Mouse (Mus musculus) adrenal gland, adult 10 weeks (tissue): ENCODE results near the gene Rpl10l. TPM values are rescaled to one million over a fixed set of nuclear protein-coding genes. Genes with fewer than 3 reads are reported as not detected.

Experiments
- polyA plus RNA-seq: library from polyadenylated mRNA; stranded (reverse); fragments of 350-450 nt; fragmentation: Illumina TruSeq; extraction: RNeasy Lipid Tissue Mini Kit (QIAGEN cat#74804); gene quantifications from one replicate; pipeline ENCODE4 v1.2.3, GENCODE M21; 2014; ENCODE audit warnings: low read depth, low replicate concordance

The Rpl10l gene
- not detected for polyA plus RNA-seq

DNA sequence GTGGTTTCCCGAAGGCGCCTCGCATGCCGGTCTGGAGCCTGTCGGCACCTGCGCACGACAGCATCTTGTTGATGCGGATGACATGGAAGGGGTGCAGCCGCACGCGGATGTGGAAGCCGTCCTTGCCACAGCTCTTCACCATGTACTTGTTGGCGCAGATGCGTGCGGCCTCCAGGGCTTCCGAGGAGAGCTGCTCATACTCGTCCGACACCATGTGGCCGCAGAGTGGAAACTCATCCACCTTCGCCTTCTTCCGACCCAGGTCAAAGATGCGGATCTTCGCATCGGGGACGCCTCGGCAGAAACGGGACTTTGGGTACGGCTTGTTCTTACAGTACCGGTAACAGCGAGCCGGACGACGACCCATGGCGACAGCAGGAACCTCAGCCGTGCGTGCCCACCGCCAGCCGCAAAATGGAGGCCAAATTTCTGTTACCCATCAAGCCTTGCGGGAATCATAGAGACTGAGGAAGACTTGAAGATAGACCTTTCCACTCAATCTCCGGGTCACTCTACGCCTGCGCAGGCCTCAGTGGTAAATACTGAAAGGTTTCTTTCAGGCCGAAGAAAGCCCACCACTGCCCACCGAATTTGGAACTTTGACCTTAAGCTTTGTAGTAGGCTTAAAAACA, at the start of gene Rpl10l:
Rpl10l (minus strand) TSS at position 411 of the 632 bp plus-strand sequence.

